Mouse (Mus musculus) bone marrow macrophage, adult 2 months (primary cell): ENCODE results near the gene Vps13d. TPM values are rescaled to one million over a fixed set of nuclear protein-coding genes. Genes with fewer than 3 reads are reported as not detected.

Experiments used
- H3K27ac ChIP-seq: 2 replicates; pipeline ENCODE4 v1.5.1; 2012; ENCODE audit warnings: low read depth, low read length; ENCODE audit not compliant: insufficient read depth
- H3K4me1 ChIP-seq: 2 replicates; pipeline ENCODE4 v1.6.1; 2012; ENCODE audit warnings: low read length; ENCODE audit not compliant: control insufficient read depth, insufficient read depth
- H3K4me3 ChIP-seq: 2 replicates; pipeline ENCODE4 v1.5.1; 2012; ENCODE audit warnings: mild to moderate bottlenecking, low read length, moderate library complexity; ENCODE audit not compliant: insufficient read depth
- CTCF ChIP-seq: IDR thresholded peaks from 2 replicates; pipeline ENCODE4 v1.5.1; 2012; ENCODE audit warnings: low read depth, mild to moderate bottlenecking, low read length, moderate library complexity
- POLR2A ChIP-seq: IDR thresholded peaks from 2 replicates; pipeline ENCODE4 v1.6.1; 2012; ENCODE audit warnings: mild to moderate bottlenecking, low read depth, low read length, borderline replicate concordance
- polyA plus RNA-seq: library from polyadenylated mRNA; stranded (reverse); fragments of >200 nt; gene quantifications from 2 replicates; pipeline ENCODE4 v1.2.4, GENCODE M21; 2012; ENCODE audit not compliant: missing spikeins, insufficient read depth, insufficient read length

Vps13d gene
- polyA plus RNA-seq, 1 experiment = 44.8 TPM

GRCm38 (mm10) chr4:145014632-145014960, 180.2 kb downstream of the Vps13d start:
- TF ChIP-seq POLR2A = no peak
- Histone ChIP-seq H3K4me1 (peaks cover 50% of the 10 kb centered on the region), H3K4me3 (no peak overlapping the region), H3K27ac (no peak overlapping the region)

GRCm38 (mm10) chr4:145013760-145014631, 180.8 kb downstream of the Vps13d start:
- Histone ChIP-seq H3K27ac (peak overlapping the region; percentile 73), H3K4me1 (peaks cover 49% of the 10 kb centered on the region)
- no peak for TF ChIP-seq POLR2A
- TF ChIP-seq CTCF = no peak

GRCm38 (mm10) chr4:145013187-145013586, 181.6 kb downstream of the Vps13d start:
- Histone ChIP-seq H3K27ac (peak overlapping the region; percentile 73), H3K4me1 (peaks cover 43% of the 10 kb centered on the region), H3K4me3 (no peak overlapping the region)
- TF ChIP-seq POLR2A (no peak), CTCF (no peak)

More at GRCm38 (mm10) chr4:145013760-145014631, 180.8 kb downstream of the Vps13d start:
- no peak overlapping the region for H3K4me3 ChIP-seq

GRCm38 (mm10) chr4:145011156-145011555, 183.6 kb downstream of the Vps13d start:
- TF ChIP-seq POLR2A = no peak
- no peak for TF ChIP-seq CTCF
- Histone ChIP-seq H3K27ac (no peak overlapping the region), H3K4me1 (peaks cover 32% of the 10 kb centered on the region), H3K4me3 (no peak overlapping the region)

GRCm38 (mm10) chr4:145009934-145010333, 184.9 kb downstream of the Vps13d start:
- no peak overlapping the region for H3K4me3 ChIP-seq
- no peak overlapping the region for H3K27ac ChIP-seq
- peaks cover 35% of the 10 kb centered on the region for H3K4me1 ChIP-seq
- no peak for TF ChIP-seq POLR2A
- no peak for TF ChIP-seq CTCF

GRCm38 (mm10) chr4:145009437-145009836, 185.4 kb downstream of the Vps13d start:
- no peak for TF ChIP-seq POLR2A
- TF ChIP-seq CTCF = no peak
- Histone ChIP-seq H3K4me3 (no peak overlapping the region), H3K27ac (no peak overlapping the region), H3K4me1 (peaks cover 35% of the 10 kb centered on the region)

GRCm38 (mm10) chr4:145005943-145006545, 188.8 kb downstream of the Vps13d start:
- TF ChIP-seq CTCF = no peak
- TF ChIP-seq POLR2A = no peak
- H3K4me1 ChIP-seq = peaks cover 19% of the 10 kb centered on the region
- H3K4me3 ChIP-seq = no peak overlapping the region
- no peak overlapping the region for H3K27ac ChIP-seq

- H3K4me1 ChIP-seq = peaks cover 22% of the 10 kb centered on the region
- no peak overlapping the region for H3K4me3 ChIP-seq
- no peak overlapping the region for H3K27ac ChIP-seq
- no peak for TF ChIP-seq CTCF
- no peak for TF ChIP-seq POLR2A
These were observed 190.6 kb downstream of the Vps13d start for GRCm38 (mm10) chr4:145004176-145004575.

GRCm38 (mm10) chr4:145002733-145003132, 192.1 kb downstream of the Vps13d start:
- H3K27ac ChIP-seq = no peak overlapping the region
- TF ChIP-seq POLR2A (no peak), CTCF (no peak)

GRCm38 (mm10) chr4:144999903-145000382, 194.9 kb downstream of the Vps13d start:
- TF ChIP-seq CTCF (no peak), POLR2A (no peak)
- Histone ChIP-seq H3K27ac (no peak overlapping the region), H3K4me3 (no peak overlapping the region), H3K4me1 (peaks cover 52% of the 10 kb centered on the region)

More at GRCm38 (mm10) chr4:145002733-145003132, 192.1 kb downstream of the Vps13d start:
- H3K4me3 ChIP-seq = no peak overlapping the region
- peaks cover 36% of the 10 kb centered on the region for H3K4me1 ChIP-seq
